Mouse (Mus musculus) kidney, adult 18-20 months (tissue): ENCODE measurements around the gene Slc15a3.

ENCODE experiments used
- DNase-seq: peaks from one replicate; pipeline ENCODE4 v3.0.0; 2021

Slc15a3 gene

DNA sequence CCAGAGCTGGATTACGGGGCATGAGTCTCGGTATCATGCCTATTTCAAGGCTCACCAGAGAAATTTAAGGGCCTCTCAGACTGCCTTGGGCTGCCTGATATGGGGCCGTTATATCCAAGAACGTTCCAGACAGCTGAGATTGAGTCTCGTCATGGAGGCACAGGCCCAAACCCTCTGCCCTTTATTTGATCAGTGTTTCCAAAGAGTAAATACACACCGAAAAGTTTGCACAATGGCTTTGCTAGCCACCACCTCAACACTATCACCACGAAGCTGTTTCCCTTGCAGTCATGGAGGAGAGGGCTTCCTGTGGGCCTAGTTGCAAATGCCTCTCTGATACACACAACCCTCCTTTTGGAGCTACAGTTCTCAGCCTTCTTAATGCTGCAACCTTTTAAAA is 15.5 kb upstream of the Slc15a3 start:
- no peak for DNase-seq

DNA sequence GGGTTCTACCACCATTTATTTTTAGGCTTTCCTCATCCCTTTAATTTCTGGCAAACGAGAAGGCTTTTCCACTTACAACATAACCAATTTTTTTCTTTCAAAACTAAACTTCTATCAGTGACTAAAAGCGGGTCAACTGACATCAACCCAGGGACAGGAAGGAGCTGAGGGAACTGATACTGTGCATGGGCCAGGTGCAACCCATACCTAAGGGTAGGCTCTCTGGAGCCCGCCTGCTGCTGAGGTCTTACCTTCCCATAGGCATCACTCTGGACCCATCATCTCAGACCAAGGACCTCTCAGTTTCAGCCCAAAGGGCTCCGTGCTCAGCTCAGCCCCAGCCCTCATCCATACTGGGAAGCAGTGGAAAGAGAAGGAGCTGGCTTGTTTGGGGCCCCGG is 11.2 kb upstream of the Slc15a3 start:
- no peak for DNase-seq

DNA sequence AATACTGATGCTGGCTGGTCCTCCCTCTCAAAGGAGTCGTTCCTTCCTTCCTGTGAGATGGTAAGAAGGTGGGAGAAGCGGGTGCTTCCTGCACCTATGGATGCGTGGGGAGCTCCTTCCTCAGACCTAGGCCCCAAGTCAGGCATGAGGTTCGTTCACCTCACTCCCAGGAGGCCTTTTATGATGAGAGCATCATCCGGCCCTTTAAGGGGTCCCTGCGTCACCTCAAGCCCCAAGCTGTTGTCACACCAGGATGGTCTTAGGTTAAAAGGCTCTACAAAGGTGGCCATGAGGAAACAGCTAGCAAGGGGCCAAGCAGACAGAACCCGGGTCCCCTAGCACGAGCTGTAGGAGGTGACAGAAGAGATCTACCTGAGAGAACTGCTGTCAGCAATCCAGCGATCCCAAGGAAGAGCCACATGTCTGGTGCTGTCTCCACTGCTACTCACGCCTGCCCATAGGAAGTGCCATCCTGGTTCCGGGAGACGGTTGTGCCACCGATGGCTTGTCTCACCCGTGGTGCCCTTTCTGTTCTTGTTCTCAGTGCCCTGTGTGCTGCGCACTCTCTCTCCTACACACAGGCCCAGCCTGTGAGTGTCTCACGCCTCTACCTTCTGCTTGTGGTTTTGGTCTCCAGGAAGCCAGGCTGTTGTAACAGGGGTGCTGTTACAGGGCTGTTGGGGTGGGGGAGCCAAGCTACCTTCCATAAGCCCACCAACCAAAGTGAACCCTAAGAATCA is 9.9 kb upstream of the Slc15a3 start, which contains the start of gene Cd6:
Gene Cd6, minus strand, starts transcription at position 623 of the 740 bp plus-strand sequence.
- no peak for DNase-seq

DNA sequence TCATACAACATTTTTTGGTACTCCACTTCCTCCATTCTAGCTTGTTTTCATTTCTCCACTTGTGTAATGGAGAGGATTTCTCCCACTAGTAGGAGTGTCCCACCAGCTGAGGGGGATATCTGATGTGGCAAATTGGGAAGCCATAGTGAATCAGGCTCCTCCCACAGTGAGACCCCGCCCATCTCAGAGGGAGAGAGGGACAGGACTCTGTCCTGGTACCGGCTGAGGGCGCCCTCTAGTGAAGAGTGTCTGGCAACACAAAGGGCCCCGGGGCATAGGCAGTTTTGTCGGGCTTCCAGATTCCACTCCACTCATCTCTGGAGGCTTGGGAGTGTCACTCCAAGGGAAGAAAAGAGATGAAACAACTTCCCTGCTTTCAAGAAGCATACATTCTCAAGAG is 8.1 kb upstream of the Slc15a3 start:
- peak; percentile 59 for DNase-seq

- DNase-seq: no peak
Measured at GRCm38 (mm10) chr19:10832030-10832429, 7.5 kb upstream of the Slc15a3 start.

- no peak for DNase-seq
Measured at GRCm38 (mm10) chr19:10833611-10834010, 5.9 kb upstream of the Slc15a3 start.

GRCm38 (mm10) chr19:10835671-10836070 is 3.9 kb upstream of the Slc15a3 start:
- no peak for DNase-seq

GRCm38 (mm10) chr19:10841721-10842626 is 2.4 kb downstream of the Slc15a3 start:
- DNase-seq: peak; percentile 25

DNA sequence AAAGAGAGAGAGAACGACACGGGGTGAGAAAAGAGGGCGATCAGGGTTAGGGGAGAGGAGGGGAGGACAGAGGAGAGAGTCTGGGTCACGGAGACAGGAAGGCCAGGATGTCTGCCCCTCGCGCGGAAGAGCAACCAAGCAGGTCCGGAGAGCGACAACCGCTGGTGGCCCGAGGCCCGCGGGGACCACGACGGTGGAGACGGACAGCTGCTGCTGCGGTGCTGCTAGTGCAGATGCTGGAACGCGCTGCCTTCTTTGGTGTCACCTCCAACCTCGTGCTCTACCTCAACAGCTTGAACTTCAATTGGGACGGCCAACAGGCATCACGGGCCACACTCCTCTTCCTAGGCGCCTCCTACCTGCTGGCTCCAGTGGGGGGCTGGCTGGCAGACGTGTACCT is 3.4 kb downstream of the Slc15a3 start:
- no peak for DNase-seq

DNA sequence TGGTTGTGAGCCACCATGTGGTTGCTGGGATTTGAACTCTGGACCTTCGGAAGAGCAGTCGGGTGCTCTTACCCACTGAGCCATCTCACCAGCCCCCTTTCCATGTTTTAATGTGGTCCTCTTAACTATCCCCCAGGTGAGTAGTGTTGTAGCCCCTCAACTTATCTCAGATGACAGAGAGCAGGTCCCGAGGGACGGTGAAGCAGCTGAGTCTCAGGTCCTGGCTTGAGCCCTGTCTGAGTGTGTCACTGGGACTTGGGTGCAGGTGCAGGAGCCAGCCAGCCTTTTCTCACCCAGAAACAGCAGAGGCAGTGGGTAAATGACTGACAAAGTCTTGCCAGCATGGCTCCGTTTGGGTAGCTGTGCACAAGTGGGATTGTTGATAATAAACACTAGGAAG is 4.7 kb downstream of the Slc15a3 start:
- DNase-seq: no peak

GRCm38 (mm10) chr19:10845454-10845853 is 5.9 kb downstream of the Slc15a3 start:
- no peak for DNase-seq

DNA sequence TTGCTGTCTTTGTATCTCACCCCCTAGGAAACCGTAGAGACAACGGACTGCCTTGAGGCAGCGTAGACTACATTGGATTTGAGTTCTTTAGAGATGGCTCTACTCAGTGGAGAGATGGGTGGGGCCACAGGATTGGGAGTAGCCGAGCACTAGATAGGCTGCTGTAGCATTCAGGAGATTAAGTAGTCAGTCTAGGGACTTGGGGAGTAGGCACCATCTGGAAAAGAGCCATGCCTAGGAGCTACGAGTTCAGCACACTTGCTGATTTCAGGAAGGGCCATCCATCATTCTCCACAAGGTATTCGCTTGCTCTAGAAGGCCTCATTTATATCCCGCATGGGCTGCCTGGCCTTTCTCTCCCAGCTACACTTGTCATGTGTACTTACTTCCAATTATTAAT is 6.6 kb downstream of the Slc15a3 start:
- no peak for DNase-seq

- DNase-seq: peak; percentile 47
Measured at GRCm38 (mm10) chr19:10847311-10848087, 8.0 kb downstream of the Slc15a3 start.

DNA sequence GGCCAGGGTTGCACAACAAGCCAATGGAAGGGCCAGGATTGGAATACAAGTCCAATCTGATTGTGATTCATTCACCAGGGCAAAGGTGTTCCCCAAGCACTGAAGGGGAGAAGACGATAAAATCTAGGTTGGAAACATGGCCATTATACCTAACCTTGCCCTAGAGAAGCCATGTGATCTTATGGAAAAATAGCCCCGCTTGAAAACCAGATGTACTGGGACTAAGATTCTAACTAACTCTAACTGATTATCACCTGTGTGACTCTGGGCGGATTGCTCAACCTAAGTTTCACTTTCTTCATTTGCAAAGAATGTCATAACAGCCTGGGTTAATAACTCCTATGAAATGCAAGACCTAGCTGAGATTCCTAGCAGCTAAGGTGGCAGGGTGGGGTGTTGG is 15.9 kb downstream of the Slc15a3 start:
- DNase-seq: no peak

DNA sequence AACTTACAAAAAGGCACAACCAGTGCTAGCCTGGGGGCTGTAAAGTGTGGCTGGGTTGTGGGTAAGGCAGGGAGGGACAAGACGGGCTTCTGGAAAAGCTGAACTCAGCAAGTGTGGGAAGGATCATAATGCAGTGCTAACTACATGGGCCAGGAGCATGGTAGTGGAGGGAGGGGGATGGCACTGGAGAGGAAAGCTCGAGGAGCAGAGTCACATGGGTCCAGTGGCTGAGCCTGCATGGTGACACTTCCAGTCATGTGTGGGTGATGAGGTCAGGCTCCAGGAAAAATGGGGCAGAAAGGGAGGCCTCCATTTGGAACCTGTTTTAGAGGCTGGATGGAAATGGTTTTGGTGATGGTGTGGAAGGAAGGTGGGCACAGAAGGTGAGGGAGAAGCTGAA is 17.0 kb downstream of the Slc15a3 start:
- no peak for DNase-seq

DNA sequence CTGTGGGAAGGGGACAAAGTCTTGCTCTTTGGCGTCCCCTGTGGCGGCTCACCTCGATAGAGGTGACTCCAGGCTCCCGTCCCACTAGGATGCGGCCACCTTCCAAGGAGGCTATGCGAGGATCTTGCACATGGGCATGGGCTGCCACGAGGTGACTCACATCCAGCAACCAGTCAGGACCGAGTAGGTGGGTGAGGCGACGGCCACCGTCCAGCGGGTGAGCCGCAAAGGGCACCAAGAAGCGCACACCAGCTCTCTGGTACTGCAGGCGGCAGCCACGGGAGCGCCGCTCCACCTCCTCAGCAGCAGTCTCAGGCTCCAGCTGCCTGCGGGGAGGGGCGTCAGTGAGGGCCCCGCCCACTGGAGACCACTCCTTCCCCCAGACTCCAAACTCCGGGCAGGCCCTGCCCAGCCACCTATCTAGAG is 20.6 kb downstream of the Slc15a3 start:
- DNase-seq: no peak

GRCm38 (mm10) chr19:10866351-10866750 is 26.8 kb downstream of the Slc15a3 start:
- no peak for DNase-seq

DNA sequence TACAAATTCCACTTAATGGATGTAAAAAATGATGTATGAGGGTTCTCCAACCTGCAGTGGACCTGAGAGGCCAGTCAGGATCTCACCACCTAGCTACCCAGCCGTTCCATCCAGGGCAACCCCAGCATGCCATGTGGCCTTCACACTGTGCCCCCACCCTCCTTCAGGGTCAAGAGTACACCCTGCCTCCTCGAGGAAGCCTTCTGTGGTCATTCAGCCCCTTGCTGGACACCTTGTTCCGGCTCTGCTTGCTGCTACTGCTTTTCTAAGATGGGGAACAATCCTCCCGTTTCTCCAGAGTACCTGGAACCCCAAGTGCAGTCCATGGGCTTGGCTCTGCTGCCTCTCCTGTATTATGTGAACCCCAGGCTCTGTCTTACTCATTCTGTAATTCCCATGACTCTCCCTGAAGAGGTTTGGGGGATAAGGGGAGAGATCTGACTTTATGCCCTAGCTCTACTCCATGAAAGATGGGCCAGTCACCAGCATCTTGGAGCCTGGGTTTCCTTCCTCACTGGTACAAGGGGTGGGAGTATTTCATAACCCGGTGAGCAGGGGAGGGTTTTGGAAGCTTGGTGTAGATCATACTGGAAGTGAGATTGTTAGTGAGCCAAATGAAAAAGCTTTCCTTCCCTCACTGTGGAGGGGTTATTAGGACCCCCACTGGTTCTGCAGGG is 28.6 kb downstream of the Slc15a3 start:
- no peak for DNase-seq

DNA sequence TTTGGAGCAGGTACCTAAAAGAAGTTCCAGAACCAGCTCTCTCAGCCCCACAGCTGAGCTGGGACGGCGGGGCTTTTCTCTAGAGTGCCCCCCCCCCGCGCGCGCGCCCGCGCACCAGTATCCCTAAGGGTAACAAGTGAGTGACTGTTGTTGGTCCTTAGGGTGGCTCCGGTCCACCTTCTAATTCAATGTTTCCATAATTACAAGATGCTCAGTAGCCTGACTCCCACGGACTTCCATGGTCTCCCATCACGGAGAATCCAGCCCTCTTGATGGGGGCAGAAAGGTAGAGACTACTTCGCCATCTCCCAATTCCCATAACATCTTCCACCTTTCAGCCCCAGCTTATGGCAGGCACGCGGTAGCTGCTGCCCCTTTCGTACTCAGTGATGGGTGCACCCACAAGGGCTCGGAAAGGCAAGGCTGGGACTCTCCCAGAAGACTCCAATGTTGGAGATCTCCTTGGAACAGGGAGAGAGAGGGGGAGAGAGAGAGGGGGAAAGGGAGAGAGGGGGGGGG is 29.2 kb downstream of the Slc15a3 start:
- no peak for DNase-seq

DNA sequence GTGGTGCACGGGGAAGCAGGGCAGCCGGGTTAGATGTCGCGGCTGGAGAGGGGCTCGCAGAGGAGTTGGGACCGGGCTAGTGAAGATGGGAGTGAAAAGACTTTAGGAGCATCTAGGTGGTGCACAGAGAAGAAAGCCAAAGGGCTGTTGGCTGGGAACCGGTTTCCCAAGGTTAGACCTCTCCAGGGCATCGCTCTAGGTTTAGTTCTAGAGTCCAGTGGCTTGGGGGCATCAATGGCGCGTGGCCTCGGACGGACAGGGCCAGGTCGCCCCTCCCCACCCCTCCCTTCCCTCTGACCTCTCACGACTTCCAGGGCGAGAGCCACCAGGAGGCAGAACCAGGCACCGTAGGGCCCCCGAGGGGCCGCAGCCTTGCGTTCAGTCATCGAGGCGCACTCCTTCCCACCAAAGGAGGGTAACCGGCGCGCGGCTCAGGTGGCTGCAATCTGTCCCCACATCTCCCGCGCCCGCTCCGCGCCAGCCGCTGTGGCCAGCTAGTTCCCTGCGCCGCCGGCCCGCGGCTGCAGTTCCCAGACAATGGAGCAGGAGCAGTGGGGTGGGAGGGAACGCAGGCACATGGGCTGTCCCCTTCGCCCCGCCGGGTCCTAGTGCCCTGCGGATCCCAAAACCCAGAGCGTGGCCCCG is 29.8 kb downstream of the Slc15a3 start:
- DNase-seq: peak; percentile 79

- no peak for DNase-seq
Measured at GRCm38 (mm10) chr19:10869886-10870527, 30.5 kb downstream of the Slc15a3 start, which contains the start of gene Tmem132a. Gene Tmem132a, minus strand, starts transcription at chr19:10869940.
